Mouse (Mus musculus) MEL (cell line): Measurements from ENCODE around the gene G0s2. TPM values are rescaled to one million over a fixed set of nuclear protein-coding genes. Genes with fewer than 3 reads are reported as not detected.

Experiments
- DNase-seq: peaks from one replicate; pipeline ENCODE4 v3.0.0; 2011; ENCODE audit warnings: low read depth, low spot score
- H3K27ac ChIP-seq: 2 replicates; pipeline ENCODE4 v1.5.1; 2012; ENCODE audit warnings: low read depth, mild to moderate bottlenecking, control low read depth, low read length, moderate library complexity; ENCODE audit not compliant: control insufficient read depth
- H3K27me3 ChIP-seq, 2 experiments: fragments of 150-350 bp in 1 of 2; sonication (generic) in 1 of 2; 2 replicates each; pipeline ENCODE4 v1.6.1; 2012; ENCODE audit warnings: low read length in 2 of 2, mild to moderate bottlenecking in 2 of 2, improper control_type of control experiment in 1 of 2, moderate library complexity in 1 of 2; ENCODE audit not compliant: insufficient read depth in 2 of 2, control insufficient read depth in 1 of 2
- H3K36me3 ChIP-seq, 2 experiments: 2 replicates each; pipeline ENCODE4 v1.6.1; 2012 to 2014; ENCODE audit warnings: low read length in 2 of 2, improper control_type of control experiment in 1 of 2, inconsistent platforms in 1 of 2, mild to moderate bottlenecking in 1 of 2; ENCODE audit not compliant: insufficient read depth in 2 of 2, control insufficient read depth in 1 of 2
- H3K4me1 ChIP-seq, 2 experiments: fragments of 150-350 bp in 1 of 2; sonication (generic) in 1 of 2; 2 replicates each; pipeline ENCODE4 v1.6.1; 2012; ENCODE audit warnings: low read length in 2 of 2, improper control_type of control experiment in 1 of 2, mild to moderate bottlenecking in 1 of 2; ENCODE audit not compliant: insufficient read depth in 2 of 2, control insufficient read depth in 1 of 2
- H3K4me3 ChIP-seq, 2 experiments: fragments of 150-350 bp in 1 of 2; sonication (generic) in 1 of 2; 2 replicates each; pipeline ENCODE4 v1.5.1; 2012; ENCODE audit warnings: low read depth in 2 of 2, low read length in 2 of 2, mild to moderate bottlenecking in 2 of 2, moderate library complexity in 2 of 2, control low read depth in 1 of 2, improper control_type of control experiment in 1 of 2; ENCODE audit not compliant: control insufficient read depth in 1 of 2, insufficient read depth in 1 of 2
- H3K79me2 ChIP-seq: 2 replicates; pipeline ENCODE4 v1.6.1; 2012; ENCODE audit warnings: mild to moderate bottlenecking, low read length, moderate library complexity; ENCODE audit not compliant: control insufficient read depth, poor library complexity, insufficient read depth
- H3K9ac ChIP-seq: 2 replicates; pipeline ENCODE4 v1.6.1; 2012; ENCODE audit warnings: low read depth, mild to moderate bottlenecking, control low read depth, low read length, moderate library complexity; ENCODE audit not compliant: control insufficient read depth, poor library complexity, severe bottlenecking
- H3K9me3 ChIP-seq: fragments of 150-350 bp; sonication (generic); replicated peaks from 2 replicates; pipeline ENCODE4 v1.6.1; 2012; ENCODE audit warnings: mild to moderate bottlenecking, low read length, improper control_type of control experiment, moderate library complexity; ENCODE audit not compliant: insufficient read depth
- BHLHE40 ChIP-seq: IDR thresholded peaks from 2 replicates; pipeline ENCODE4 v1.6.1; 2012; ENCODE audit warnings: low read depth, mild to moderate bottlenecking, inconsistent platforms, low read length, improper control_type of control experiment, borderline replicate concordance
- ELF1 ChIP-seq: IDR thresholded peaks from 2 replicates; pipeline ENCODE4 v1.6.1; 2014; ENCODE audit warnings: low read depth, mild to moderate bottlenecking, inconsistent platforms, low read length, improper control_type of control experiment, moderate library complexity
- EP300 ChIP-seq, 2 experiments: IDR thresholded peaks; 2 replicates each; pipeline ENCODE4 v1.6.1; 2011; ENCODE audit warnings: improper control_type of control experiment in 2 of 2, low read length in 2 of 2, low read depth in 1 of 2, mild to moderate bottlenecking in 1 of 2
- ETS1 ChIP-seq: IDR thresholded peaks from 2 replicates; pipeline ENCODE4 v1.6.1; 2012; ENCODE audit warnings: low read depth, mild to moderate bottlenecking, inconsistent platforms, low read length, improper control_type of control experiment, moderate library complexity
- GATA1 ChIP-seq: IDR thresholded peaks from 2 replicates; pipeline ENCODE4 v1.6.1; 2011; ENCODE audit warnings: low read depth, low read length, improper control_type of control experiment
- HCFC1 ChIP-seq: IDR thresholded peaks from 2 replicates; pipeline ENCODE4 v1.6.1; 2012; ENCODE audit warnings: low read depth, mild to moderate bottlenecking, inconsistent platforms, low read length, improper control_type of control experiment, moderate library complexity
- JUND ChIP-seq: IDR thresholded peaks from 2 replicates; pipeline ENCODE4 v1.6.1; 2011; ENCODE audit warnings: low read depth, mild to moderate bottlenecking, improper control_type of control experiment, low read length
- MEF2A ChIP-seq: IDR thresholded peaks from 2 replicates; pipeline ENCODE4 v1.6.1; 2014; ENCODE audit warnings: low read depth, mild to moderate bottlenecking, inconsistent platforms, low read length, improper control_type of control experiment; ENCODE audit not compliant: poor library complexity, insufficient replicate concordance, severe bottlenecking; ENCODE audit errors: extremely low read depth
- MYC ChIP-seq: IDR thresholded peaks from 2 replicates; pipeline ENCODE4 v1.6.1; 2011; ENCODE audit warnings: low read depth, mild to moderate bottlenecking, low read length, improper control_type of control experiment, moderate library complexity
- NRF1 ChIP-seq: IDR thresholded peaks from 2 replicates; pipeline ENCODE4 v1.6.1; 2014; ENCODE audit warnings: low read depth, mild to moderate bottlenecking, inconsistent platforms, low read length, improper control_type of control experiment, moderate library complexity; ENCODE audit not compliant: poor library complexity, insufficient read depth, severe bottlenecking
- RAD21 ChIP-seq: IDR thresholded peaks from 2 replicates; pipeline ENCODE4 v1.6.1; 2011; ENCODE audit warnings: mild to moderate bottlenecking, low read depth, low read length, improper control_type of control experiment
- UBTF ChIP-seq: IDR thresholded peaks from 2 replicates; pipeline ENCODE4 v1.6.1; 2012; ENCODE audit warnings: low read depth, mild to moderate bottlenecking, inconsistent platforms, low read length, improper control_type of control experiment, moderate library complexity, borderline replicate concordance; ENCODE audit not compliant: insufficient read depth
- USF2 ChIP-seq, 2 experiments: IDR thresholded peaks; 2 replicates each; pipeline ENCODE4 v1.6.1; 2011 to 2012; ENCODE audit warnings: improper control_type of control experiment in 2 of 2, low read length in 2 of 2, borderline replicate concordance in 1 of 2, inconsistent platforms in 1 of 2, low read depth in 1 of 2, mild to moderate bottlenecking in 1 of 2; ENCODE audit not compliant: insufficient read depth in 1 of 2
- ZMIZ1 ChIP-seq: IDR thresholded peaks from 2 replicates; pipeline ENCODE4 v1.6.1; 2012; ENCODE audit warnings: low read depth, mild to moderate bottlenecking, inconsistent platforms, low read length, improper control_type of control experiment, moderate library complexity
- ZNF384 ChIP-seq: IDR thresholded peaks from 2 replicates; pipeline ENCODE4 v1.6.1; 2012; ENCODE audit warnings: low read depth, mild to moderate bottlenecking, inconsistent platforms, low read length, improper control_type of control experiment
- polyA plus RNA-seq, 2 experiments: library from polyadenylated mRNA; stranded (reverse) in 1 of 2; unstranded in 1 of 2; fragments of >175 nt in 1 of 2; fragments of >200 nt in 1 of 2; gene quantifications; 2 replicates each; pipeline versions ENCODE4 v1.2.1 to v1.2.4; 2012; ENCODE audit warnings: low replicate concordance in 2 of 2, low read depth in 1 of 2; ENCODE audit not compliant: insufficient read length in 2 of 2, insufficient read depth in 1 of 2, missing spikeins in 1 of 2
- total RNA-seq: library from RNA; depleted of rRNA; stranded (reverse); fragments of 300-350 nt; gene quantifications from 2 replicates; pipeline ENCODE4 v1.2.3, GENCODE M21; 2012

The G0s2 gene
- total and polyA plus RNA-seq, 3 experiments, result not detected

- DNase-seq, result no peak
- Histone ChIP-seq H3K27me3 (no peaks in the 10 kb centered on the region; a peak in 1 of 4 replicates), H3K9ac (no peak within 1 kb of the TSS)
- TF ChIP-seq EP300 (IDR thresholded peaks at IDR 0.05; ENCODE audit: low read depth in 1 of 2, low read length in 2 of 2), result no peak
- TF ChIP-seq, all 39 proteins: peak for 0
- H3K9me3 ChIP-seq, result no peaks in the 10 kb centered on the region
- no peaks in the 10 kb centered on the region for H3K79me2 ChIP-seq
- H3K27ac ChIP-seq, result no peak within 1 kb of the TSS
- no peak within 1 kb of the TSS for H3K4me3 ChIP-seq
- H3K36me3 ChIP-seq, result no peaks in the 10 kb centered on the region
- no peaks in the 10 kb centered on the region for H3K4me1 ChIP-seq
Observed at GRCm38 (mm10) chr1:193263955-193264598, 8.9 kb downstream of the G0s2 start, which contains the start of gene Hsd11b1. Gene Hsd11b1, minus strand, starts transcription at chr1:193264075.

DNA sequence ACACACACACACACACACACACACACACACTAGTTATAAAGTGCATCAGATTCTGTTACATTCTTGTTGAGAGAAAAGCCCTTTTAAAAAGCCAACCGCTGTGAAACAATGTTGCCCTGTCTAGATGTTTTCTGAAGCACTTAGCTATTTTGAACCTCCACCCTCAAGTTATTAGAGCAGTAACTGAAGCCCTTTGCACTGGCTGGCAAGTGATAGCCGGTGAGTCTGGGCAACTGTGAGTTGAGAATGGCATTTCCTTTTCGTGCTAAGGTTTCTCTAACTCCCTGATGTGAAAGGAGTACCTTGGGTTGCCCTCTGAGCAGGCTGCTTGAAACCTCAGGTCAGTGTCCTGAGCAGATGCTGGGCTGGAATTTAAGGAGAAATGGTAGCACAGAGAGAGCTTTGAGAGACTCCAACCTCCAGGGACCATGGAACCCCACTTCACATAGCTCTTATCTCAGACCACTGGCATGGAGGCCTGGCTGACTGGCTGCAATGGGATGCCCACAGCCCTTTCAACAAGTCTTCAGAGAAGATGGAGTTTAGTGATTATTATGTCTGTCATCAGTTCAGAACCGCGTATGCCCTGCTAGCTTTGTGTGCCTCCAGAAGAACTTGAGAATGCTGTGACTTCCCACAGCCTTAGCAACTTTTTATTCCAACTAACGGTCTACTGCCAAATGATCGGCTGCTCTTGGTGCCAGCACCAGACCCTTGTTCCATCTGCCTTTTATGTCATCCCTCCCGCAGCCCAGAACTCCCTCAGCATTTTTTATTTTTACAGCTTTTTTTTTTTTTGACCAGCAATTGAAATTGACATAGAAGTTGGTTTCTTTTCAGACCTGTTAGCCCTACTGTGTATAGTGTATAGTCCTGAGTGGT lies 9.8 kb downstream of the G0s2 start:
- no peak for TF ChIP-seq ETS1
- TF ChIP-seq RAD21, result no peak
- no peak for TF ChIP-seq BHLHE40
- Histone ChIP-seq H3K27me3 (no peaks in the 10 kb centered on the region; a peak in 1 of 4 replicates), H3K9ac (no peak overlapping the region), H3K79me2 (no peaks in the 10 kb centered on the region), H3K36me3 (no peaks in the 10 kb centered on the region), H3K9me3 (no peaks in the 10 kb centered on the region), H3K27ac (no peak overlapping the region), H3K4me1 (no peaks in the 10 kb centered on the region), H3K4me3 (no peak overlapping the region)
- DNase-seq, result no peak

DNA sequence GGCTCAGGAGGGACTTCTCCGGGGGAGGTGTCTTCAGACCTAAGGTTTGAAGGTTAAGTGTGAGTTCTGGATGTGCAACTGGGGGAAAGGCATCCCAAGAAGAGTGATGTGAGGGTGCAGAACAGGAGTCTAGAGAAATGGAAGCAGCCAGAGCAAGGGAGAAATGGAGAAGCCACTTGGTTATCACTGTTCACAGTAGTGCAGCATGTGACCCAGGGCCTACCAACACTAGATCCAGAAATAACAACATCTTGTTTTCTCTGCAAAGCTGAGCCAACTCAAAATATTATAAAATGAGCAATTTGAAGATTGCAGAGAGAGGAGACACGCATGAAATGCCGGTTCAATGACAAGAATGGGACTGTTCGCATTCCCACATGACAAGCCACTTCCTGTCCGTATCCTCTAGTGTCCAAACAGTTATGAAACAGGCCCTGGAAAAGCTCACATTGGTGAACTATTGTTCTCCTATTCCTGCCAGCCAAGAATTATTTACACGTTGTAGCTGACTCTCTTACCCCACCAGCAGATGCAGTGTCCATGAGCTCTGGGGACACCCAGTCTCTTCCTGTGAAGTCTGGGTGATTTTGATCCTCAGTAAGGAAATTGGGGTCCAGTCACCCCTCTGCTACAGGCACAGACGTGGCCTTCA lies 11.0 kb downstream of the G0s2 start:
- no peak for TF ChIP-seq HCFC1
- TF ChIP-seq ELF1, result no peak
- no peak for TF ChIP-seq GATA1
- no peak for TF ChIP-seq UBTF
- no peak for TF ChIP-seq JUND
- TF ChIP-seq NRF1, result no peak
- TF ChIP-seq ZNF384, result no peak
- TF ChIP-seq MYC, result no peak
- TF ChIP-seq MEF2A, result no peak
- no peak for TF ChIP-seq ZMIZ1
- no peak for TF ChIP-seq USF2 (IDR thresholded peaks at IDR 0.05; ENCODE audit: borderline replicate concordance in 1 of 2, insufficient read depth in 1 of 2, low read depth in 1 of 2, low read length in 2 of 2)
- DNase-seq, result no peak
- H3K27ac ChIP-seq, result no peak overlapping the region

More for the DNA sequence above, 11.0 kb downstream of the G0s2 start:
- Histone ChIP-seq H3K36me3 (no peaks in the 10 kb centered on the region), H3K27me3 (no peaks in the 10 kb centered on the region; a peak in 1 of 4 replicates), H3K79me2 (no peaks in the 10 kb centered on the region), H3K4me3 (no peak overlapping the region), H3K4me1 (no peaks in the 10 kb centered on the region), H3K9ac (no peak overlapping the region), H3K9me3 (no peaks in the 10 kb centered on the region)
